Mouse (Mus musculus): Measurements from ENCODE around the gene Hsh2d.

DNA sequence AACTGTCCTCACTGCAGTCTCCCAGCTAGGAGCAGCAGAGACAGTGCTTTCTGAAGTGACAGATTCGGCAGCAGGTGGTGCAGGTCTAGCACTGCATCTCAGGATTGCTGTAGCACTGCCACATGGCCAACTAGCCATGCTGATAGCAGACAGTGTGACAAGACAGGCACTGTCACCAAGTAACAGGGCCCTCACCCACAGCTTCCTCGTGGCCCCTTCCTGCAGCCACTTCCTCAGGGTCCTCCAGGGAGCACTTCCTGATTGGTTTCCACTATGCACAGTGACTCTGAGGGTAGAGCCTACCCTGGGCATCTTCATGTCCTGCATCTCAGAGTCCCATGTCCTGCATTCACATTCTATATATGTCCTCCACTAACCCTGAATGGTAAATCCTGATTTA is 55.2 kb downstream of the Hsh2d start:
- TF ChIP-seq CTCF (IDR thresholded peaks at IDR 0.05; ENCODE audit: low read depth, low read length), result no peak
- TF ChIP-seq POLR2A (IDR thresholded peaks at IDR 0.05; ENCODE audit: borderline replicate concordance, low read depth, low read length), result no peak
